Mouse (Mus musculus) embryo, embryonic 9.5 days (tissue): Measurements from ENCODE around the gene Scarb1.
A peak's percentile ranks its signal among the peaks of the same experiment; 100 is the strongest.

ENCODE experiments used
- DNase-seq: peaks from one replicate; pipeline ENCODE4 v3.0.0-alpha.2; 2017; ENCODE audit errors: extremely low spot score

Gene Scarb1

DNA sequence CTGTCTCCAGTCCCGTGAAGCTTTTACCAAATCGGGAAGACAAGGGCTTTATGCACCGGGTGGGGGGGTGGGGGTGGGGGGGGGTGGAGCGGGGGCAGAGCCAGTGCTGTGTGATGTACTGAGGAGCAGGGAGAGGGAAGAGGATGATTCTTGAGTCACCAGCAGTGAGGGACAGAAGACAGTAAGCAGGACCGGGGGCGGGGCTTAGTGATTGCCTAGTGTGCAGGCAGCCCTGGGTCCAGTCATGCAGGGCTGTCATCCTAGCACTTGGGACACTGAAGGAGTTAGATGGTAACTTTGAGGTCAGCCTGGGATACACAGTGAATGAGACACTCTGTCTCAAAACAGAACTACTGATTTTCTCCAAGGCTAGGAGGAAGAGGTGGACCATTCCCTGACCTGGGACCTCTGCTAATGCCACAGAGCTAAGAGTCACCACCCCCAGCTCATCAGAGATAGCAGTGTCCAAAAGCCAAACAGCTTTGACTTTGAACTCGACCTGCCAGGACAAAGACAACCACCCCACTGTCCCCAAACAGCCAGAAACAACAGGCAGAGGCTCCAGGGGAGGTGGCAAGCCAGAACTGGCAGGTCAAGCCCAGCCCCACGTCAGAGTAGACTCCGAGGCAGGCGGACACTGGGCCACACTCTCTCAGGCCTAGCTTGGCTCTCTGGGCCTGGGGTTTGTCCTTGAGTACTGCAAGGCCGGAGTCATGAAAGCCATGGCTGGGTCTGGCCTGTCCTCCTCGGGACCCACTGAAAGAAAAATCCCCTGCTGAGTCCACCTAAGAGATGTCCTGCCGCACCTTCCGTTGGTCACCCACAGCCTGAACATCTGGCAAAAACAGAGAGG, 35.4 kb downstream of the Scarb1 start:
- DNase-seq: no peak

DNA sequence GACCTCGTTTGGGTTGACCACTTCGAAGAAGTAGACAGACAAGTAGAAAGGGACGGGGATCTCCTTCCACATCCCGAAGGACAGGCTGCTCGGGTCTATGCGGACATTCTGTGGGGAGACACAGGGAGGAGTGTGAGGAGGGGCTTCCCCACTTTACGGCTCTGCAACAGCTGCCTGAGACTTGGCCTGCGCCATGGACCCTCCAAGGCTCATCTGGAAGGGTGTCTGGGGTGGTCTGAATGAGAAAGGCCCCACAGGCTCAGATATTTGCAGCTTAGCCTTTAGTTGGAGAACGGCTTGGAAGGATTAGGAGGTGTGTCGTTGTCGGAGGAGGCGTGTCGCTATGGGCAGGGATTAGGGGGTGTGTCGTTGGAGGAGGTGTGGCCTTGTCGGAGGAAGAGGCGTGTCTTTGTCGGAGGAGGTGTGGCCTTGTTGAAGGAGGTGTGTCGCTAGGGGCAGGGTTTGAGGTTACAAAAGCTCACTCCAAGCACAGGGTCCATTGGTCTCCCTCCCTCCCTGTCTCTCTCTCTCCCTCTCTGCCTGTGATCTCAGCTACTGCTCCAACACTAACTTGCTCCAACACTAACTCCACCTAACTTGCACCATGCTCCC, 36.5 kb downstream of the Scarb1 start:
- peak; percentile 90 for DNase-seq

DNA sequence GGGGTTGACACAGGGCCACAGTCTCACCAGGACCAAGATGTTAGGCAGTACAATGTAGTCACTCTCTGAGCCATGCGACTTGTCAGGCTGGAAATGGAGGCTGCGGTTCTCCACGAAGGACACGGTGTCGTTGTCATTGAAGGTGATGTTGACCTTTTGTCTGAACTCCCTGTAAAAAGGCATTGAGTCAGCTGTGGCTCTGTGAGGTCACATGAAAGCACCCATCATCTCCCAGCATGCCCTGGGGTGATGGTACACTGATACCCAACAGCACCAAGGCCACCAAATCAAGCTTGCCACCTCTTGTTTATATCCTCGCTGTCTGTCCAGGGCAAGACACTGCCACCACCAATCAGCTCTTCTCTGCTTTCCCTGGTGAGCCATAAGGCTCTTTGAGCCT, 37.8 kb downstream of the Scarb1 start:
- no peak for DNase-seq

DNA sequence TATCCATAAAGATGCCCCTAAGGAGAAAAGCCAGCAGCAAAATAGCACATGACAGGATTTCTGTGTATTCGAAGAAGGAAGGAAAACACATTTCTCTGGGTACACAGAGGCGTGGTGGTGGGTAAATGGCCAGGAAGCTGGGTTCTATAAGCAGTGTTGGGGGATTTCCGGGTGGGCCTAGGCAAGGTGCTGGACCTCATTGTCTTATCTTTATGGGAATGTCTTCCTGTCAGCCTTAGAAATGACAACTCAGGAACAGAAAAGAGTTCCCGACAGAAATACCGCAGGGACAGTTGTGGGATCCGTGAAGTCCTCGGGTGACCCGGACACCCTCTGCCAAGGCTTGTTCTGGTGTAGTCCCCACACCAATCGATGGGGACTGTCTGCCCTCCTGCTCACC, 42.7 kb downstream of the Scarb1 start:
- DNase-seq: no peak

DNA sequence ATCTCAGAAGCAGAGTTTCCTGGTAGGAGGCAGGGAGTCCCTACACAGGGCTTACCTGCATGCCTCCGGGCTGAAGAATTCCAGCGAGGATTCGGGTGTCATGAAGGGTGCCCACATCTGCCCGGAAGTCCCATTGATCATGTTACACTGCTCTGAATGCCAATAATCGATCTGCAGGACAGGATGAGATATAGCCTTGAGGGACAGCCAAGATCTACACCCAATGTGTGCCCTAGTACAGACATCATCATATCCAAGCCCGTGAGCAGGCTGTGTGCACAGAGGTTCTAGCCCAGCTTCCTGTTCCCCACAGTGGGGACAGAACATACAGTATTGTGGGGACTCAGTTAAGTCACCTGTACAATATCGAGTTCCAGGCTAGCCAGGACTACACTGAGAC, 43.7 kb downstream of the Scarb1 start:
- DNase-seq: no peak

DNA sequence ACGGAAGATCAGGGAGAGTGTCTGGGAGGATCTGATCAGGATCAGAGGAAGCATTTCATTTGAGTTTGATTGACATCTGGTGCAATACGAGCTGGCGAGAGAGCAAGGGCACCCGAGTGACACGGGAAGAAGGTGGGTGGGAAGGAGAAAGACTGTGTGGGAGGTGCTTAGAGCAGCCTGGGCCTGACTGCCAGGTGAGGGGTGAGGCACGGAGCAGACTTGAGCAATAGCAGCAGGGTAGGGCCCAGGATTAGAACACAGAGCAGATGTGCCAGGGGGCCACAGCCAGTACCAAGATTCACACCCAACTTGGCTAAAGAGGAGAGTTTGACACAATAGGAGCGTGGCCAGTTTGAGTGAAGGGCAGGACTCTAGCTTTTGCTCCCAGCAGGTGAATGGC, 47.9 kb downstream of the Scarb1 start:
- no peak for DNase-seq

DNA sequence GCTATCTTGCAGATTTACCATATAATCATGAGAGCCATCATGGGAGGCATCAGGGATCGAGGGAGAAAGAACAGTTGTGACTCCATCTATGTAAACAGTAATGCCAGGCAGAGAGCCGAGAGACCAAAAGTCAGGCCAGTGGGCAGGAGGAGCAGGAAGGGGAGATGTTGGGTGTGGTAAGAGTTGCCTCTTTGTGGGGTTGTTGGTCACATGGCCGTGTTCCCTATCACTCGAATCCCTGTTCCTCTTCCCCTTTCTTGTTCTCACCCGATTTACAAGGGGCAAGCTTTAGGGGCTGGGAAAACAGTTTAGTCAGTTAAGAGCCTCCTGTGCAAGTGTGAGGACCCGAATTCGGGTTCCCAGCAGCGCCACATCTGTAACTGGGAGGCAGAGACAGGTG, 49.0 kb downstream of the Scarb1 start:
- no peak for DNase-seq

DNA sequence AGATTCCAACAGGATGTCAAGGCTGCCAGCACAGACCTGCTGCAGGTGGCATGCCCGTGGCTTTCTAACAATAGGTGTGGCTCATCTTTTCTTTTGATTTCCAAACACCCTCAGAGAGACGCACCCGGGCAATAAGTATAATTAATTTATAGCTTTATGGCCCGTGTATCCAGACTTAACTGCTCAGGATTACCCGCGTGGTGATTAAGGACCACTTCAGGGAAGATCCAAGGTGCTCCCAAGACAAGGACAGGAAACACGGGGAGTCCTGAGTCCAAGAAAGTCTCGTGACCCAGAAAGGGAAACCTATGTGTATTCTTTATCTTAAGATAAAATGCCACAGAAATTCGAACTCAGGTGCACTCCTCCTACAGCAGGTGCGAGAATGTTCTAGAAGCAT, 49.5 kb downstream of the Scarb1 start:
- DNase-seq: no peak

DNA sequence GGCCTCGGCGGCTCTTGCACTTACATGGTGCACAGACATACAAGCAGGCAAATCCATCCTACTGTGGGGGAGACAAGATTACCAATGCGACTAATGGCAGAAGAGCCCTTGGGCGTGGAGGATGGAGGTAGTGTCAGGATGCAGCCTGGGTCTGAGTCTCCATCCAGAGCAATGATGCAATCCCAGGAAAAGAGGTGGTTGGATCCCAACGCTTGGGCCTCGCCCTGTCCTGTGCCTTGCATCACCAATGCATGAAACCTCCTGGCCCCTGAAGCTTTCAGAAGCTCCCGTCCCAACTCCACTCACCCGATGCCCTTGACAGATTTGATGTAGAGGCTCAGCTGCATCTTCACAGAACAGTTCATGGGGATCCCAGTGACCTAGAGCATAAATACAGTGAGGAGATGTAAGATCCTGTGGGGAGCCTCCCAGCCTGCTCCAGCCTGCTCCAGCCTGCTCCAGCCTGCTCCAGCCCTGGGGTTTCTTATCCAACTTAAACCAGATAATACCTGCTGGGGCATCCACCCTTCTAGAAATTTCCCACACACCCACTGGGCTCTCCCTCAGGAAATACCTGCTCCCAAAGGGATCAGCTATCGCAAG, 53.7 kb downstream of the Scarb1 start:
- DNase-seq: no peak

DNA sequence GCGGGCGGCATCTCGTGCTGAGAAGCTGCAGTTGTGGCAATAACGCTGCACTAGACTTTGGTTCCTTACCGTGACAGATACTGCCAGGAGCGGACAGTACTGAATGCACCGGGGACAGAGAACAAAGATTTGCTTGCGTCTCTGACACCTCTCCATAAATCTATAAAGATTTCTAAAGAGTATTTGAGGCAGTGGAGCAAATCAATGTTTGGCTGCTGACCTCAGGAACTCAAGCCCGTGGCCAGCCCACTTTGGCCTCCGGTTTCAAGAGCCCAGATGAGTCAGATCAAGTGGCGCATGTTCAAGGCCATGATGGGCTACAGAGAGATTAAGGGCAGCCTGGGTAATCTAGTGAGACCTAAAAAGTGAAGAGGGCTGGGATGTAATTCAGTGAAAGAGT, 54.8 kb downstream of the Scarb1 start:
- DNase-seq: no peak

DNA sequence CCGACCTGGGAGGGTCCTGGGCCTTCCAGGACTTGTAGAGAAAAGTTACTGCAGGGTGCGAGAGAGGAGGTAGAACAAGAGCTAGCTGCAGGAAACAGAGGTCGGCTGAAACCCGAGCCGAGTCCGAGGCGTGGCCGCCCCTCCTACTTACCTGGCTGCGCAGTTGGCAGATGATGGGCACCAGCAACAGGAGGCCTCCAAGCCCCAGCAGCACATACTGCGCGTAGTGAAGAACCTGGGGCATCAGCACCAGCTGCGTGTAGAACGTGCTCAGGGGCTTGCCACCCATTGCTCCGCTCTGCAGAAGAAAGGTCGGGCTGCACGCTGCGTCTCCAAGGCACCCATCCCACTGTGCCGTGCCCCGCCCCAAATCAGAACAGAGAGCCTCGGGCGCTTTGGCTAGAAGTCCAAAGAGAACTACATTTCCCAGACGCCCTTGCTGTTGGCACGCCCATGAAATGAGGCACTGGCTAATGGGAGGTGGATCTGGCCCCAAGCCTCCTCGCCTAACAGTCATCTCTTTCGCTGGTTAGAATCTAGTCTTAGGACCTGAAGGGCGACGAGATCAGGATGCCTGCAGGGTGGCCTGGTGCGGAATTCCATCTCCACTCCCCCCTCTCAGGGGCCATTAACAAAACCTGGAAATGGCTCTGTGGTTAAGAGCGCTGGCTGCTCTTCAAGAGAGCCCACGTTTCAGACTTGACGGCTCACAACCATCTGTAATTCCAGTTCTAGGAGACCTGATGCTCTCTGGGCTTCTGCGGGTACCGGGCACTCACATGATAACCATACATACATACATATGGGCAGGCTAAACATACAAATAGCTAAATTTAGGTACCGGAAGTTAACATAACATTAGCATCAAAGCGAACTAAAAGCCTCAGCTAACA, 56.9 kb downstream of the Scarb1 start:
- DNase-seq: peak; percentile 79

DNA sequence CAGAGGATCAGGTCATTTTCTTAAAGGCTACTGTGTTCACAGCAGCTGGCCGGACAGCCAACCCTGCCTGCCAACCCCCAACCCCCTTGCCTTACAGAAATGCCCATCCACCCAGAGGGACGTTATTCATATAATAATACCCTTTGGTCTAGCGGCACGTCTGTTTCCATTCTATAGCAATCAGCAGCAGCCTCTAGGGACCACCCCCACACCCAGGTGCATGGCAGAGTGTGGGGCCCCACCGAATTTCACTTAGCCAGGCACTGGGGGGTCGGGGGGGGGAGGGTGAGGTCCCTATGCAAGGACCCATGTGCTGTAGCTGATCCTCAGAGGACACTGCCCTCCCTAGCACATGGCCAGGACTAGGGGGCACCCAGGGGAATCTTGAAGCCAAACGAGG, 61.7 kb downstream of the Scarb1 start:
- DNase-seq: no peak

DNA sequence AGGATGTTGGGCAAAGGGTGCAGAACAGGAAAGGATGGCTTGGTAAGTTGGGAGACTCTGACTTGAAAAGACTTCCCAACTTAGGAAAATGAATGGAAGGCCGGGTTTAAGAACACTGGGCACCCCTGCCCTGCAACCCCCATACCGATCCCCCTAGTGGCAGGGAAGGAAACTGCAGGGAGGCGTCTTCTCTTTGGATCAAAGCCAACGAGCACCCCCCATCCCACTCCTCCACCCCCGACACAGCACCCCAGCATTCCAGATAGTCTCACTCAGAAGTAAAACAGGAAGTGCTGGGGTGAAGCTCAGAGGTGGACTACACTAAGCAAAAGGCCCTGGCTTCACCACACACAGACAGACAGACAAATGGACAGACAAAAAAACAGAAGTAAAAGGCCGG, 62.6 kb downstream of the Scarb1 start:
- DNase-seq: no peak

DNA sequence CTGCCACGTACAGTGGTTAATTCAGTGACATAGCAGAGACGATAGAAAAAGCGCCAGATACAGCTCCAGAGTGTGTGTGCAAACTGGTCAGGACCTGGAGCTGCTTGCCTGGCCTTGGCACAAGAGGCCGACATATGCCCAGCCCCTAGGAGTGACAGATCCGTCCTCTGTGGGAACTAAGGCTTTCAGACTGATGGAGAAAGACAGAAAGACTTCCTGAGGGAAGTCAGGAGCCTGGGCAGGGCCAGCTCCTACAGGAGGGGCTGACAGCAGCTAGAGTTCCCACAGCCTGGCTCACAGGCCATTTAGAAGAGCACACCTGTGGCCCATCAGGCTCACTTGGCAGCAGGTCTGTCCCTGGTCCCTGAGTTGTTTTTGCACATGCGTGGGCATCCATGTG, 63.6 kb downstream of the Scarb1 start:
- DNase-seq: no peak

DNA sequence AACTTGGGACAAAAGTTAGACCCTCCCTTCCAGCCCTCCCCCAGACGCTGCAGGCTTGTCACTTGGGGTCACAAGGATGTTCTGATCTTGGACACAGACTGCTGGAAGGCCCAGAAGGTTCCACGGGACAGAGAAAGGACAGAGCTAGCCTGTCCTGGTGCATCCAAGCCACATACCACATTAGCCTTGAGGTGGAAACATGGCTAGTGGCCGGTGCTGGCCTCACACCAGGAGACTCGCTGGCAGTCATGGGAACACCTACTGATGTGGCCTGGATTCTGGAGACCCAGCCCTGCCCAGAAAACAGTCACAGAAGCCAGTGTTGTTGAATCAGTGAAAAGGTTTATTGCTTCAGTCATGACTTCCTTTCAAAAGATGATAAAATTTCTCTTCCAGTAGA, 64.1 kb downstream of the Scarb1 start:
- no peak for DNase-seq

DNA sequence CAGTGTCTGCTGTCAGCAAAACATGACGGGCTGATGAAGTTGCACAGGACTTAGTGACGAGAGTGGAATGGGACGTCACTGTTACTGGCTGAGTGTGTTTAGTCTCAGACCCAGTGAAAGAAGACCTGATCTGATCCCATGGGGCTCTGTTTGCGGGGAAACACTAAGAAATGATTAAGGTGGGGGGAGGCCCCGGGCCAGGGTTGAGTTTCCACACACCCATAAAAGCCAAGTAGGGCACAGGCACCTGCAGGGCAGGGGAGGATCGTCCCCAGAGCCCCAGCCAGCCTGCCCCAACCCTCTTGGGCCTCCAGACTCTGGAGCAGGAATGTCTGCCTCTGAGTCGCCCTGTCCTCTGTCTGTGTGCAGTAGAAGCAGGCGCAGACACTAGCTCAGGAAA, 65.6 kb downstream of the Scarb1 start:
- DNase-seq: no peak

DNA sequence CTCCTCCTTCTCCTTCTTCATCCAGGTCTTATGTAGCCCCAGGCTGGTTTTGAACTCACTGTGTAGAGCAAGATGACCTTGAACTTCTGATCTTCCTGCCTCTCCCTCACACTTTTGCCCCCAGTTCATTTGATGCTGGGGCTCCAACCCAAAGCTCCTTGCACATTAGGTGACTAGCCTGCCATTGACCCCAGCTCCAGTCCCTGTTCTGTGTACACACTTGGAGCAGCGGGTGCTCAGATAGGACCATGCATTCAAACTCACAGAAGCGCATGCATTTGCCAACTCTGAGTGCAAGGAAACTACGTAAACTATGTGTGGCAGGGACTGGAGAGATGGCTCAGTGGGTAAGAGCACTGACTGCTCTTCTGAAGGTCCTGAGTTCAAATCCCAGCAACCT, 66.1 kb downstream of the Scarb1 start:
- no peak for DNase-seq

DNA sequence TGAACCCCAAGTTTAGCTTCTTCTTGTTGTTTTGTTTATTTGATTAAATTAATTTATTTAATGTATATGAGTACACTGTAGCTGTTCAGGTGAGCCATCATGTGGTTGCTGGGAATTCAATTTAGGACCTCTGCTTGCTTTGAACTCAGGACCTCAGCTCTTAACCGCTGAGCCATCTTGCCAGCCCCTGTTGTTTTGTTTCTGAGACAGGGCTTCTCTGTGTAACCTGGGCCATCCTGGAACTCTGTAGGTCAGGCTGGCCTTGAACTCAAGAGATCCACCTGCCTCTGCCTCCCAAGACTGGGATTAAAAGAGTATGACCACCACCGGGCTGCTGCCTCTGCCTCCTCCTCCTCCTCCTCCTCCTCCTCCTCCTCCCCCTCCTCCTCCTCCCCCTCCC, 66.7 kb downstream of the Scarb1 start:
- DNase-seq: no peak

DNA sequence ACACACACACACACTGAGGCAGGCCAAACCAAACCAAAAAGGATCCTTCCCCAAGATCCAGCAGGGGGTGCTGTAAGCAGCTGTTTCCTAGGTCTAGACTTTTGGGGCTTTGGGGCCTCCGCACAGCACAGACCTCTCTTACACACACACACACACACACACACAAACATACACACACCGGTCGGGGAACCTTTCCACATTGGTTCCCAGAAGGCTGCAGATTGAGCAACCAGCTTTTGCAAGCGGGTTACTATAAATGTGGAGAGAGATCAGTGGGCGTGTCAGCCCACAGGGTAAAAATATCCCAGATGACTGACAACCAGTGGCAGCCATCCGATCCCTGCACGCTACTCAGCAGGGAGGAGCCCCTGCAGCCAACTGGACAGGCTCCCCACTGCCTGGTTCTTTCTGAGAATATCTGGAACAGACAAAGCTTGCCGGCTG, 67.2 kb downstream of the Scarb1 start:
- peak; percentile 42 for DNase-seq

DNA sequence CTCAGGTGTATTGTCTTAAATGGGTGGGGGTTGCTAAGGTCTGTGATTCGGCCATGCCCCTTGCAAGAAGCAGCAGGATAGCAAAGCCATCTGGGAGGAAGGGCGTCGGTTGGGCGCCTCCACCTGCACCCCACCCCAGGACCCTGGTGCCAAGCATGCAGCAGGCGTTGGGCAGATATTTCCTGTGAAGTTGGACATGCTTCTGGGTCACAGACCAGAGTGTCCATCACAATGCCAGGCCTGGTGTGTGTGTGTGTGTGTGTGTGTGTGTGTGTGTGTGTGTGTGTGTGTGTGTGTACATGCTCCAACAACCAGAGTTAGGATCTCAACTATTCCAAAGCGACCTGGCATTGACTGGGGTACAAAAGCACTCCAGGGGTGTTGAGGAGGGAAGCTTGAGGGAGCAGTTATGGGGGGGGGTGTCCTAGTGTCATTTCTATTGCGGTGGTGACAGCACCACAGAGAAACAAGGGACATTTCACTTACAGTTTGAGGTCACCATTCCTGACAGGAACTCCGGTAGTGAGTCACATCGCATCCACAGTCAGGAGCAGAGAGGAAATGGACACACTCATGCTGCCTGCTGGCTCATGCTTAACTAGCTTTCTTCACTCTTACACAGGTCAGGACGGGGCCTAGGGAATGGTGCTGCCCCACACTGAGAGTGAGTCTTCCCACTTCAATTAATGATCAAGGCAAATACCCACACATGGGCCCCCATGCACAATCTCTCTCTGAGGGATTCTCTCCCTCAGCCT, 68.5 kb downstream of the Scarb1 start:
- DNase-seq: no peak

DNA sequence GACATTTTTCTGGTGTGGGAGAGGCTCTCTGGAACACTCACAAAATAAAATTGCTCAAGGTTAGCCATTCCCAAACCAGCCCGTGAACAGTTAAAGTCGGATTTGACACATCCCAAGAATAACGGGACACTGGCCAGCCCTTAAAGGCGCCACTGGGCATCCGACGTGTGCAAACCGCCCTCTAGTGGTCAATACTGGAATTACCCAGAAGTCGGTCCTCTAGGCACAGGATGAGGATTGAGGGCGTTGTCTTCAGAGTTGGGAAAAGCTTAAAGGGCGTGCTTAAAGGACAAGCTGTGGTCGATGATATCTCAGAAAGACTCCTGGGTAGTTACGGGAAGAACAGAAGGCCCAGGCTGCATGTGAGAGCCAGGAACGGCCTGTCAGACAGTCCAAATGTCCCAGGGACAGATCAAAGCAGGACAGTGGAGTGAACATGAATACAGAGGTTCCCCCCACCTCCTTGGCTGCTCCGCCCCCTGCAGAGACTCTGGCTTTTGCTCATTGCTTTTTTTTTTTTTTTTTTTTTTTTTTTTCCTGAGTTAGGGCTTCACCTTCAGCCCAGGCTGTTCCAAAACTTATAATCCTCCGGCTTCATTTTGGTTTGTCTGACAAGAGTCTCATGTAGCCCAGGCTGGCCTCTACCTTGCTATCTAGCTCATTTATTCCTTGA, 69.2 kb downstream of the Scarb1 start:
- DNase-seq: peak; percentile 89
